Mouse (Mus musculus): Measurements from ENCODE around the gene Thsd4. TPM values are rescaled to one million over a fixed set of nuclear protein-coding genes. Genes with fewer than 3 reads are reported as not detected.

Gene Thsd4
- total RNA-seq, 1 experiment, result 1.6 TPM

DNA sequence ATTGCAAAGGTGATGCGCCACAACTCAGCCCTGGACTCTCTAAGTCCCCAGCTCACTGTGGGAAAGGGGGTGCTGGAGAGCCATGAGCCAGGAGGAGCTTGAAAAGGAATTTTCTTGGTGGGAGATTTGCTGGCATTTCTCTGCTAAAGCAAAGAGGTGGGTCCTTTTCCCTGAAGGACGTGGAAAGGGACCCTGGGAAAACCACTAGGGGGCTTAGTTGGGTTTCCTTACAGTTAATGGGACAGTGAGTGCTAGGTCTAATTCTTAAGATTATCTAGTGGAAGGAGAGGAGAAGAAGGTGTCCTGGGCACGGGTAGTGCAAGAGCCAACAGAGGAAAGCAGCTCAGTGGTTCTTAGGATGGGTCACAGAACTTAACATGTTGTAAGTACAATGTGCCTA is 238.3 kb downstream of the Thsd4 start:
- Histone ChIP-seq H3K9me3 (ENCODE audit: control insufficient read depth, insufficient read depth, low read depth, low read length) (no peaks in the 10 kb centered on the region), H3K4me1 (ENCODE audit: control insufficient read depth in 2 of 2, insufficient read depth in 2 of 2, low read length in 2 of 2, poor library complexity in 1 of 2) (no peaks in the 10 kb centered on the region), H3K36me3 (ENCODE audit: control insufficient read depth, insufficient read depth, low read length, poor library complexity, severe bottlenecking) (no peaks in the 10 kb centered on the region), H3K9ac (ENCODE audit: insufficient read depth, low read depth, low read length, poor library complexity, severe bottlenecking) (no peak overlapping the region), H3K27ac (ENCODE audit: insufficient read depth, low read depth, low read length, poor library complexity, severe bottlenecking) (no peak overlapping the region), H3K4me3 (ENCODE audit: insufficient read depth in 1 of 2, low read depth in 1 of 2, low read length in 2 of 2, poor library complexity in 1 of 2, severe bottlenecking in 1 of 2) (no peak overlapping the region)
- in situ Hi-C loops (cut with MboI; ENCODE audit: low sequenced_read_pairs in 2 of 2, unreplicated experiment in 2 of 2), result no loop called here
- no peak for DNase-seq (ENCODE audit: low read depth, low spot score)
- TF ChIP-seq ZC3H11A (IDR thresholded peaks at IDR 0.05; ENCODE audit: borderline replicate concordance, low read depth, low read length), result no peak
- no peak for TF ChIP-seq ZNF384 (IDR thresholded peaks at IDR 0.05; ENCODE audit: low read depth, low read length)
- TF ChIP-seq HCFC1 (IDR thresholded peaks at IDR 0.05; ENCODE audit: borderline replicate concordance, insufficient read depth, low read length), result no peak
- no peak for TF ChIP-seq MAFK (IDR thresholded peaks at IDR 0.05; ENCODE audit: insufficient read depth, low read depth, low read length)
- no peak for TF ChIP-seq CHD2 (IDR thresholded peaks at IDR 0.05; ENCODE audit: low read depth, low read length)

- in situ Hi-C loops (cut with MboI; ENCODE audit: low sequenced_read_pairs in 2 of 2, unreplicated experiment in 2 of 2), result no loop called here
- Histone ChIP-seq H3K9me3 (ENCODE audit: control insufficient read depth, insufficient read depth, low read depth, low read length) (no peaks in the 10 kb centered on the region), H3K27ac (ENCODE audit: insufficient read depth, low read depth, low read length, poor library complexity, severe bottlenecking) (no peak overlapping the region), H3K4me3 (ENCODE audit: insufficient read depth in 1 of 2, low read depth in 1 of 2, low read length in 2 of 2, poor library complexity in 1 of 2, severe bottlenecking in 1 of 2) (no peak overlapping the region), H3K36me3 (ENCODE audit: control insufficient read depth, insufficient read depth, low read length, poor library complexity, severe bottlenecking) (no peaks in the 10 kb centered on the region), H3K9ac (ENCODE audit: insufficient read depth, low read depth, low read length, poor library complexity, severe bottlenecking) (no peak overlapping the region), H3K4me1 (ENCODE audit: control insufficient read depth in 2 of 2, insufficient read depth in 2 of 2, low read length in 2 of 2, poor library complexity in 1 of 2) (no peaks in the 10 kb centered on the region)
- TF ChIP-seq ZC3H11A (IDR thresholded peaks at IDR 0.05; ENCODE audit: borderline replicate concordance, low read depth, low read length), result no peak
- no peak for TF ChIP-seq MAFK (IDR thresholded peaks at IDR 0.05; ENCODE audit: insufficient read depth, low read depth, low read length)
- DNase-seq (ENCODE audit: low read depth, low spot score), result no peak
These were observed 240.6 kb downstream of the Thsd4 start for GRCm38 (mm10) chr9:60281281-60281680.

- no peak overlapping the region for H3K9ac ChIP-seq (ENCODE audit: insufficient read depth, low read depth, low read length, poor library complexity, severe bottlenecking)
- H3K4me3 ChIP-seq (ENCODE audit: insufficient read depth in 1 of 2, low read depth in 1 of 2, low read length in 2 of 2, poor library complexity in 1 of 2, severe bottlenecking in 1 of 2), result no peak overlapping the region
- TF ChIP-seq HCFC1 (IDR thresholded peaks at IDR 0.05; ENCODE audit: borderline replicate concordance, insufficient read depth, low read length) (no peak), MAFK (IDR thresholded peaks at IDR 0.05; ENCODE audit: insufficient read depth, low read depth, low read length) (no peak), ZNF384 (IDR thresholded peaks at IDR 0.05; ENCODE audit: low read depth, low read length) (no peak), CHD2 (IDR thresholded peaks at IDR 0.05; ENCODE audit: low read depth, low read length) (no peak), ZC3H11A (IDR thresholded peaks at IDR 0.05; ENCODE audit: borderline replicate concordance, low read depth, low read length) (no peak)
- in situ Hi-C loops (cut with MboI; ENCODE audit: low sequenced_read_pairs in 2 of 2, unreplicated experiment in 2 of 2), result no loop called here
- H3K36me3 ChIP-seq (ENCODE audit: control insufficient read depth, insufficient read depth, low read length, poor library complexity, severe bottlenecking), result no peaks in the 10 kb centered on the region
- H3K4me1 ChIP-seq (ENCODE audit: control insufficient read depth in 2 of 2, insufficient read depth in 2 of 2, low read length in 2 of 2, poor library complexity in 1 of 2), result no peaks in the 10 kb centered on the region
- H3K27ac ChIP-seq (ENCODE audit: insufficient read depth, low read depth, low read length, poor library complexity, severe bottlenecking), result no peak overlapping the region
- H3K9me3 ChIP-seq (ENCODE audit: control insufficient read depth, insufficient read depth, low read depth, low read length), result no peaks in the 10 kb centered on the region
- no peak for DNase-seq (ENCODE audit: low read depth, low spot score)
These were observed 241.1 kb downstream of the Thsd4 start for GRCm38 (mm10) chr9:60280786-60281185.

GRCm38 (mm10) chr9:60279556-60279955 is 242.3 kb downstream of the Thsd4 start:
- TF ChIP-seq ZNF384 (IDR thresholded peaks at IDR 0.05; ENCODE audit: low read depth, low read length), result no peak
- TF ChIP-seq MAFK (IDR thresholded peaks at IDR 0.05; ENCODE audit: insufficient read depth, low read depth, low read length), result no peak
- TF ChIP-seq ZC3H11A (IDR thresholded peaks at IDR 0.05; ENCODE audit: borderline replicate concordance, low read depth, low read length), result no peak
- no peak for TF ChIP-seq HCFC1 (IDR thresholded peaks at IDR 0.05; ENCODE audit: borderline replicate concordance, insufficient read depth, low read length)
- no peak for TF ChIP-seq CHD2 (IDR thresholded peaks at IDR 0.05; ENCODE audit: low read depth, low read length)
- no peaks in the 10 kb centered on the region for H3K36me3 ChIP-seq (ENCODE audit: control insufficient read depth, insufficient read depth, low read length, poor library complexity, severe bottlenecking)
- no peak overlapping the region for H3K27ac ChIP-seq (ENCODE audit: insufficient read depth, low read depth, low read length, poor library complexity, severe bottlenecking)
- no peak overlapping the region for H3K9ac ChIP-seq (ENCODE audit: insufficient read depth, low read depth, low read length, poor library complexity, severe bottlenecking)
- no peaks in the 10 kb centered on the region for H3K4me1 ChIP-seq (ENCODE audit: control insufficient read depth in 2 of 2, insufficient read depth in 2 of 2, low read length in 2 of 2, poor library complexity in 1 of 2)
- no peak overlapping the region for H3K4me3 ChIP-seq (ENCODE audit: insufficient read depth in 1 of 2, low read depth in 1 of 2, low read length in 2 of 2, poor library complexity in 1 of 2, severe bottlenecking in 1 of 2)
- in situ Hi-C loops (cut with MboI; ENCODE audit: low sequenced_read_pairs in 2 of 2, unreplicated experiment in 2 of 2), result no loop called here
- no peak for DNase-seq (ENCODE audit: low read depth, low spot score)
- no peaks in the 10 kb centered on the region for H3K9me3 ChIP-seq (ENCODE audit: control insufficient read depth, insufficient read depth, low read depth, low read length)

DNA sequence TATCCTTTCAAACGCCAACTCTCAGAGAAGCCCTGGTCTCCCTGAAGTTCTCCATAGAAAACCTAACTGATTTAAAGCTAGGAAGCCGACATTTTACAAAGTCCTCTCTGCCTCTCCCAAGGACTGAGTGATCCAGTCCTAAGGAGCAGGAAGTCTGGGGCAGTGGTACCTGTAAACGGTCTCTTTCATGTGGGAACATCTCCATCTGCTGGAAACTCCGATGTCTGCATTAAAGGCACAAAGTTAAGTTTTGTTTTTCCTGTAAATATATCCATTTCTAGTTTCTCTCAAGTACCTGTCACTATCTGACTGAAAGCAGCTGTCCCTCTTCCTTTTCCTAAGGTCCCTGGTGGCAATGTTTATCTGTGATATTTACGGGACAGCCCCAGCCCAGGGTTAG is 245.5 kb downstream of the Thsd4 start:
- Histone ChIP-seq H3K9ac (ENCODE audit: insufficient read depth, low read depth, low read length, poor library complexity, severe bottlenecking) (no peak overlapping the region), H3K4me3 (ENCODE audit: insufficient read depth in 1 of 2, low read depth in 1 of 2, low read length in 2 of 2, poor library complexity in 1 of 2, severe bottlenecking in 1 of 2) (no peak overlapping the region), H3K9me3 (ENCODE audit: control insufficient read depth, insufficient read depth, low read depth, low read length) (no peaks in the 10 kb centered on the region), H3K27ac (ENCODE audit: insufficient read depth, low read depth, low read length, poor library complexity, severe bottlenecking) (no peak overlapping the region), H3K4me1 (ENCODE audit: control insufficient read depth in 2 of 2, insufficient read depth in 2 of 2, low read length in 2 of 2, poor library complexity in 1 of 2) (no peaks in the 10 kb centered on the region), H3K36me3 (ENCODE audit: control insufficient read depth, insufficient read depth, low read length, poor library complexity, severe bottlenecking) (no peaks in the 10 kb centered on the region)
- in situ Hi-C loops (cut with MboI; ENCODE audit: low sequenced_read_pairs in 2 of 2, unreplicated experiment in 2 of 2), result no loop called here
- DNase-seq (ENCODE audit: low read depth, low spot score), result no peak
- TF ChIP-seq MAFK (IDR thresholded peaks at IDR 0.05; ENCODE audit: insufficient read depth, low read depth, low read length) (no peak), CHD2 (IDR thresholded peaks at IDR 0.05; ENCODE audit: low read depth, low read length) (no peak), HCFC1 (IDR thresholded peaks at IDR 0.05; ENCODE audit: borderline replicate concordance, insufficient read depth, low read length) (no peak), ZNF384 (IDR thresholded peaks at IDR 0.05; ENCODE audit: low read depth, low read length) (no peak), ZC3H11A (IDR thresholded peaks at IDR 0.05; ENCODE audit: borderline replicate concordance, low read depth, low read length) (no peak)
